Mouse (Mus musculus) stomach, embryonic 16.5 days (tissue): Measurements from ENCODE around the gene Fkbp5. TPM values are rescaled to one million over a fixed set of nuclear protein-coding genes. Genes with fewer than 3 reads are reported as not detected.

ENCODE experiments used
- ATAC-seq: fragments of 200-750 bp; cut with Nextera tagmentation; 2 replicates; pipeline ENCODE4 v1.8.0; 2017; ENCODE audit warnings: moderate number of reproducible peaks, moderate TSS enrichment; ENCODE audit not compliant: insufficient read depth, low FRiP score
- H3K27ac ChIP-seq: fragments of 300-500 bp; sonication (generic); 2 replicates; pipeline ENCODE4 v1.5.1; 2014; ENCODE audit warnings: low read length
- H3K27me3 ChIP-seq: fragments of 300-500 bp; sonication (generic); 2 replicates; pipeline ENCODE4 v1.6.1; 2014; ENCODE audit warnings: low read length, control low read depth, mixed read lengths; ENCODE audit not compliant: control insufficient read depth, insufficient read depth
- H3K36me3 ChIP-seq: fragments of 300-500 bp; sonication (generic); 2 replicates; pipeline ENCODE4 v1.6.1; 2014; ENCODE audit warnings: low read length; ENCODE audit not compliant: control insufficient read depth, insufficient read depth
- H3K4me1 ChIP-seq: fragments of 300-500 bp; sonication (generic); 2 replicates; pipeline ENCODE4 v1.6.1; 2014; ENCODE audit warnings: low read length, control low read depth, mixed read lengths; ENCODE audit not compliant: control insufficient read depth, insufficient read depth
- H3K4me2 ChIP-seq: fragments of 300-500 bp; sonication (generic); 2 replicates; pipeline ENCODE4 v1.6.1; 2014; ENCODE audit warnings: low read depth, low read length, mixed read lengths
- H3K4me3 ChIP-seq: fragments of 300-500 bp; sonication (generic); replicated peaks from 2 replicates; pipeline ENCODE4 v1.5.1; 2014; ENCODE audit warnings: mild to moderate bottlenecking, low read length
- H3K9ac ChIP-seq: fragments of 300-500 bp; sonication (generic); 2 replicates; pipeline ENCODE4 v1.6.1; 2014; ENCODE audit warnings: low read length
- H3K9me3 ChIP-seq: fragments of 300-500 bp; sonication (generic); replicated peaks from 2 replicates; pipeline ENCODE4 v1.6.1; 2016; ENCODE audit warnings: low read length, control low read depth; ENCODE audit not compliant: control insufficient read depth
- WGBS: fragments of 180-500 bp; shearing (Covaris S2); extraction: QIAGEN DNeasy Blood & Tissue Kit; methylation state at CpG from one replicate; pipeline ENCODE4 v1.1.7; 2014; 5-methylcytosine and 5-hydroxymethylcytosine counted together
- polyA plus RNA-seq: library from polyadenylated mRNA; unstranded; fragments of >200 nt; fragmentation: Nextera tagmentation; extraction: Ambion mirVana; gene quantifications from 2 replicates; pipeline ENCODE4 v1.2.1, GENCODE M21; 2015

Gene Fkbp5
- polyA plus RNA-seq, 1 experiment from 2014 or later = 27.1 TPM

DNA sequence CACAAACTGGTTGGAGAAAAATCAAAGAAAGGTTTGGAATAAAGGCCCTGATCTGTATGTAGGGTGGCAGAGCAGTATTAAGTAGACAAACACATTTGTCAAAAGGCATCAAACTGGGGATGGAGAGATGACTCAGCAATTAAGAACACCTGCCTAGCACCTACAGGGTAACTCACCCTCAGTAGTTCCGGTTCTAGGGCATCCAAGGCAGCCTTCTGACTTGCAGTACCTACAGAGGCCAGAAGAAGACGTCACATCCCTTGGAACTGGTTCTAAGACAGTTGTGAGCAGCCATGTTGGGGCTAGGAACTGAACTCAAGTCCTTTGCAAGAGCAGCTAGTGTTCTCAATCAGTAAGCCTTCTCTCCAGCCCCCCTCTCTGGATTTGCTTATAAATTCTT lies 18.1 kb downstream of the Fkbp5 start:
- H3K36me3 ChIP-seq = no peaks in the 10 kb centered on the region
- H3K4me3 ChIP-seq = no peak overlapping the region
- H3K4me2 ChIP-seq = no peak overlapping the region
- H3K9ac ChIP-seq = no peak overlapping the region
- H3K4me1 ChIP-seq = no peaks in the 10 kb centered on the region
- no peak overlapping the region for H3K27ac ChIP-seq
- no peak for ATAC-seq
- H3K9me3 ChIP-seq = no peaks in the 10 kb centered on the region
- no peaks in the 10 kb centered on the region for H3K27me3 ChIP-seq
- 60% methylated on average over 2 of the region's 2 CpGs for WGBS

- Histone ChIP-seq H3K9ac (no peak overlapping the region), H3K4me3 (no peak overlapping the region), H3K27ac (no peak overlapping the region), H3K27me3 (no peaks in the 10 kb centered on the region), H3K4me2 (no peak overlapping the region), H3K36me3 (no peaks in the 10 kb centered on the region), H3K4me1 (peaks cover 10% of the 10 kb centered on the region; the same call in 1 of the 2 replicates), H3K9me3 (no peaks in the 10 kb centered on the region)
- ATAC-seq = no peak
- WGBS = 81% methylated on average over 8 of the region's 8 CpGs
Observed at GRCm38 (mm10) chr17:28495832-28496231, 21.5 kb downstream of the Fkbp5 start.

DNA sequence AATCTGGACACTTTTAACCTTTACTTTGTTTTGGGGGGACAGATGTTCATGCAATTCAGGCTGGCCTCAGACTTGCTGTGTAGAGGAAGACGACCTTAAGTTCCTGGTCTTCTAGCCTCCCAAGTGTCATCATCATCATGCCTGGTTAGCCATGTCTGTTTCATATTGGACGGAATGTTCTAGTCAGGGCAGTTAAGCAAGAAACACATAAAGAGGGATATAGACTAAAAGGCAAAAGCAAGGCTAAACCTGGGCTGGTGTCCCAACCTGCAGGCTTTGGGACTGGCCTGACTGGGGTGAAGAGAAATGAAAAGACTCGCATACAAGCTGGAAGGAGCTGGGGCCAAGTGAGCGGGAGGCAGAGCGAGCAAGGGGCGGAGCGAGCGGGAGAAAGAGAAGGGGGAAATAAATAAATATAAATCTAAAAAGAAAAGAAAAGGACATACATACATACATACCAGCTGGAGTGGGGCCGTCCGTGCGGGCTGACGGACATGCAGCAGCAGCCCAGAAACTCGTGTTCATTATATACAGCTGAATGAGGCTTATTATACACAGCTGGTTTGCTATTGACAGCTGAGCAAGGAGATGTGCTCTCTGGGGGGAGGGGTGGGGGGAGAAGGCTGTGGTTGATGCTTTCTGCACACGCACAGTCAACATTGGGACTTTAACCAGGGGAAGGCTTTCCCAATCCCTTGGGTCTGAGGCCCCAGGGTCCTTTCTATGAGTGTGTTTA lies 26.1 kb downstream of the Fkbp5 start:
- Histone ChIP-seq H3K27me3 (no peaks in the 10 kb centered on the region), H3K4me3 (no peak overlapping the region), H3K4me2 (peak overlapping the region; percentile 6; the same call in 1 of the 2 replicates), H3K9me3 (no peaks in the 10 kb centered on the region), H3K36me3 (no peaks in the 10 kb centered on the region), H3K4me1 (peaks cover 10% of the 10 kb centered on the region; the same call in 1 of the 2 replicates), H3K9ac (no peak overlapping the region), H3K27ac (0 out of 2 replicates have a peak overlapping the region, but pooled peaks have one; percentile 15)
- ATAC-seq = peak; percentile 44; the same call in 1 of the 2 replicates
- WGBS = 56% methylated on average over 14 of the region's 14 CpGs

- H3K4me2 ChIP-seq = no peak overlapping the region
- peaks cover 10% of the 10 kb centered on the region; the same call in 1 of the 2 replicates for H3K4me1 ChIP-seq
- H3K36me3 ChIP-seq = no peaks in the 10 kb centered on the region
- H3K9me3 ChIP-seq = no peaks in the 10 kb centered on the region
- H3K9ac ChIP-seq = no peak overlapping the region
- 64% methylated on average over 7 of the region's 7 CpGs for WGBS
- no peak overlapping the region for H3K4me3 ChIP-seq
- H3K27me3 ChIP-seq = no peaks in the 10 kb centered on the region
- no peak overlapping the region for H3K27ac ChIP-seq
- ATAC-seq = no peak
Observed at GRCm38 (mm10) chr17:28488258-28489013, 28.9 kb downstream of the Fkbp5 start.

- H3K4me2 ChIP-seq = no peak overlapping the region
- H3K27ac ChIP-seq = no peak overlapping the region
- no peaks in the 10 kb centered on the region for H3K9me3 ChIP-seq
- H3K36me3 ChIP-seq = no peaks in the 10 kb centered on the region
- ATAC-seq = no peak
- peaks cover 10% of the 10 kb centered on the region; the same call in 1 of the 2 replicates for H3K4me1 ChIP-seq
- WGBS = 88% methylated on average over 18 of the region's 18 CpGs
- H3K9ac ChIP-seq = no peak overlapping the region
- no peak overlapping the region for H3K4me3 ChIP-seq
- H3K27me3 ChIP-seq = no peaks in the 10 kb centered on the region
Observed at GRCm38 (mm10) chr17:28487584-28488257, 29.6 kb downstream of the Fkbp5 start.

DNA sequence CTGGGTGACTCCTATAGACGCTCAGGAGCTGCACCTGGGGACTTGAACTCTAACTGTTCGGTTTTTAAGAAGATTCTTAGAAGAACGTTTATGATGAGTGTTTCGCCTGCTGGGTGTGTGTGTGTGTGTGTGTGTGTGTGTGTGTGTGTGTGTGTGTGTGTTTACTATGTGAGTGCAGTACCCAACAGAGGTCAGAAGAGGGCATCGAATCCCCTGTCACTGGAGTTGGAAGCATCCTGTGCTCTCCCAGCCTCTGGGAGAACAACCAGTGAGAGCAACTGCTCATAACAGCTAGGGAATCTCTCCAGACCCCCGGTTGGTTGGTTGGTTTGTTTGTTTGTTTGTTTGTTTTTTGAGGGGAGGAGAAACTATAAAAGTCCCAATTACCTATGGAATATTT lies 30.6 kb downstream of the Fkbp5 start:
- H3K27me3 ChIP-seq = no peaks in the 10 kb centered on the region
- peaks cover 9% of the 10 kb centered on the region; the same call in 1 of the 2 replicates for H3K4me1 ChIP-seq
- H3K36me3 ChIP-seq = no peaks in the 10 kb centered on the region
- WGBS = 80% methylated on average over 6 of the region's 6 CpGs
- H3K4me3 ChIP-seq = no peak overlapping the region
- H3K9me3 ChIP-seq = no peaks in the 10 kb centered on the region
- no peak overlapping the region for H3K9ac ChIP-seq
- no peak overlapping the region for H3K27ac ChIP-seq
- H3K4me2 ChIP-seq = no peak overlapping the region
- ATAC-seq = no peak

DNA sequence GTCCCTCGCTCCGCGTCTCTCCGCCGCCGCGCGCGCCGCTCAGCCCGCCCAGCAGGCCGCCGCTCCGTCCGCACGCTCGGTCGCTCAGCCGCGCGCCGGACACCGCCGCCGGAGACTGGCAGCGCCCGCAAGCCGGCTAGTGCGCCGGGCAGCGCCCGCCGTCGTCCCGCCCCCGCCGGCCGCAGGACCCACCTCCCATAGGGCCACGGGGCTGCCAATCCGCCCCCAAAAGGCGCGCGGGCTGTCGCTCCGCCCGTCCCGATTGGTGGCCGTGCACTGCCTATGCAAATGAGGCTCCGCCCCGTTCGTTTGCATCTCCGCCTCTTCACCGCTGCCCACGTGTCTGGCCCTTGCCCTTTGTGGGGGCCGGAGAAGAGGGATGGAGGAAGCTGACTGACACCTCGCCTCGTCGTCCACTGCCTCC lies 31.3 kb downstream of the Fkbp5 start:
- Histone ChIP-seq H3K27ac (peak overlapping the region; percentile 73), H3K27me3 (no peaks in the 10 kb centered on the region), H3K4me2 (peak overlapping the region; percentile 79), H3K4me3 (peak overlapping the region; percentile 80), H3K9ac (peak overlapping the region; percentile 87), H3K9me3 (no peaks in the 10 kb centered on the region), H3K4me1 (0 out of 2 replicates have a peak, but pooled peaks cover 1% of the 10 kb centered on the region), H3K36me3 (no peaks in the 10 kb centered on the region)
- 0% methylated on average over 56 of the region's 58 CpGs for WGBS
- ATAC-seq = peak; percentile 98

DNA sequence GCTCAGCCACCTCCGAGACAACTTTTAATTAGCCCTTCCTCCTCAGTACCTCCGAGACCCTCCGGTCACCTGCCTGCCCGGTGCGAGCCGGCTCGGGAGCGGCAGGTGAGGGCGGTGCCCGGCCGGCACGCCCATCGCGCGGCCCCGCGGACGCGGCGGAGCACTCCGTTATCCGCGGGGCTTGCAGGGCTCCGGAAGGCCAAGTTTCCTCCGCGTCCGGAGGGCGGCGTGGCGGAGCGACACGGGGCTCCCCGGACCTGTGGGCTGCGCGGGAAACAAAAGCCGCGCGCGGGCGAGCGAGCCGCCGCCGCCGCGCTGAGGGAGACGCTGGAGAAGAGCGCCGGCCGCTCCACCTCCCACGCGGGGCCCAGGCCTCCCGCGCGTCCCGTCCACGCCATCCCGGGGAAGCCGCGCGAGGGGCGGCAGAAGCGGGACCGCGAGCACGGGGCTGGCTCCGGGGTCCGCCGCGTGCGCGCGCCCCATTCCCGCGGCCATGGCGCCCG lies 31.8 kb downstream of the Fkbp5 start:
- peak overlapping the region; percentile 73 for H3K27ac ChIP-seq
- H3K4me3 ChIP-seq = peak overlapping the region; percentile 80
- WGBS = under 1% methylated on average over 60 of the region's 77 CpGs
- peak overlapping the region; percentile 79 for H3K4me2 ChIP-seq
- no peaks in the 10 kb centered on the region for H3K4me1 ChIP-seq
- H3K9ac ChIP-seq = peak overlapping the region; percentile 87
- no peaks in the 10 kb centered on the region for H3K36me3 ChIP-seq
- H3K27me3 ChIP-seq = no peaks in the 10 kb centered on the region
- no peaks in the 10 kb centered on the region for H3K9me3 ChIP-seq
- peak; percentile 51 for ATAC-seq
